Mouse (Mus musculus) forebrain, embryonic 12.5 days (tissue): ENCODE results near the gene Scarb1. TPM values are rescaled to one million over a fixed set of nuclear protein-coding genes. Genes with fewer than 3 reads are reported as not detected.

Experiments used
- ATAC-seq: fragments of 200-750 bp; cut with Nextera tagmentation; 2 replicates; pipeline ENCODE4 v1.8.0; 2017; ENCODE audit warnings: moderate TSS enrichment; ENCODE audit not compliant: low FRiP score
- H3K27ac ChIP-seq: fragments of 300-500 bp; sonication (generic); 2 replicates; pipeline ENCODE4 v1.5.1; 2016; ENCODE audit warnings: mild to moderate bottlenecking
- H3K27me3 ChIP-seq: fragments of 300-500 bp; sonication (generic); 2 replicates; pipeline ENCODE4 v1.6.1; 2016; ENCODE audit warnings: mild to moderate bottlenecking
- H3K36me3 ChIP-seq: fragments of 300-500 bp; sonication (generic); replicated peaks from 2 replicates; pipeline ENCODE4 v1.6.1; 2016; ENCODE audit warnings: mild to moderate bottlenecking
- H3K4me1 ChIP-seq: fragments of 300-500 bp; sonication (generic); 2 replicates; pipeline ENCODE4 v1.6.1; 2016
- H3K4me2 ChIP-seq: fragments of 300-500 bp; sonication (generic); 2 replicates; pipeline ENCODE4 v1.6.1; 2016; ENCODE audit warnings: mild to moderate bottlenecking, moderate library complexity
- H3K4me3 ChIP-seq: fragments of 300-500 bp; sonication (generic); replicated peaks from 2 replicates; pipeline ENCODE4 v1.5.1; 2016; ENCODE audit warnings: mild to moderate bottlenecking
- H3K9ac ChIP-seq: fragments of 300-500 bp; sonication (generic); 2 replicates; pipeline ENCODE4 v1.6.1; 2016; ENCODE audit warnings: mild to moderate bottlenecking
- H3K9me3 ChIP-seq: fragments of 300-500 bp; sonication (generic); 2 replicates; pipeline ENCODE4 v1.6.1; 2016
- WGBS: fragments of 180-500 bp; shearing (Covaris S2); methylation state at CpG from one replicate; pipeline ENCODE4 v1.1.7; 2016; 5-methylcytosine and 5-hydroxymethylcytosine counted together
- polyA plus RNA-seq: library from polyadenylated mRNA; unstranded; fragments of >200 nt; fragmentation: Nextera tagmentation; extraction: Ambion mirVana; gene quantifications from 2 replicates; pipeline ENCODE4 v1.2.1, GENCODE M21; 2016

Scarb1 gene
- polyA plus RNA-seq, 1 experiment from 2014 or later: 38.7 TPM

GRCm38 (mm10) chr5:125381954-125382672 lies 41.2 kb upstream of the Scarb1 start:
- no peak for ATAC-seq
- no peak overlapping the region for H3K4me3 ChIP-seq
- H3K4me1 ChIP-seq: peaks cover 10% of the 10 kb centered on the region
- no peak overlapping the region for H3K9ac ChIP-seq
- H3K4me2 ChIP-seq: no peak overlapping the region
- H3K27ac ChIP-seq: no peak overlapping the region
- H3K36me3 ChIP-seq: peaks cover 21% of the 10 kb centered on the region
- H3K27me3 ChIP-seq: no peaks in the 10 kb centered on the region
- no peaks in the 10 kb centered on the region for H3K9me3 ChIP-seq
- WGBS: 88% methylated on average over 5 of the region's 5 CpGs

GRCm38 (mm10) chr5:125378919-125379318 lies 38.0 kb upstream of the Scarb1 start:
- H3K4me3 ChIP-seq: no peak overlapping the region
- H3K36me3 ChIP-seq: no peaks in the 10 kb centered on the region
- no peaks in the 10 kb centered on the region for H3K4me1 ChIP-seq
- H3K9me3 ChIP-seq: no peaks in the 10 kb centered on the region
- 86% methylated on average over 5 of the region's 5 CpGs for WGBS
- H3K9ac ChIP-seq: no peak overlapping the region
- no peaks in the 10 kb centered on the region for H3K27me3 ChIP-seq
- H3K4me2 ChIP-seq: no peak overlapping the region
- no peak for ATAC-seq
- no peak overlapping the region for H3K27ac ChIP-seq

- H3K9me3 ChIP-seq: no peaks in the 10 kb centered on the region
- H3K9ac ChIP-seq: no peak overlapping the region
- H3K4me2 ChIP-seq: no peak overlapping the region
- ATAC-seq: no peak
- 71% methylated on average over 7 of the region's 7 CpGs for WGBS
- H3K4me1 ChIP-seq: no peaks in the 10 kb centered on the region
- no peak overlapping the region for H3K4me3 ChIP-seq
- no peaks in the 10 kb centered on the region for H3K36me3 ChIP-seq
- no peaks in the 10 kb centered on the region for H3K27me3 ChIP-seq
- H3K27ac ChIP-seq: no peak overlapping the region
Measured at GRCm38 (mm10) chr5:125377214-125377613, 36.3 kb upstream of the Scarb1 start.

- Histone ChIP-seq H3K27me3 (no peaks in the 10 kb centered on the region), H3K4me1 (no peaks in the 10 kb centered on the region), H3K36me3 (no peaks in the 10 kb centered on the region), H3K4me2 (no peak overlapping the region), H3K9ac (no peak overlapping the region), H3K9me3 (no peaks in the 10 kb centered on the region), H3K4me3 (no peak overlapping the region), H3K27ac (no peak overlapping the region)
- WGBS: 86% methylated on average over 2 of the region's 2 CpGs
- no peak for ATAC-seq
Measured at GRCm38 (mm10) chr5:125375871-125376270, 35.0 kb upstream of the Scarb1 start.

- H3K9ac ChIP-seq: no peak overlapping the region
- H3K4me3 ChIP-seq: no peak overlapping the region
- H3K4me1 ChIP-seq: no peaks in the 10 kb centered on the region
- 88% methylated on average over 4 of the region's 4 CpGs for WGBS
- H3K27me3 ChIP-seq: no peaks in the 10 kb centered on the region
- H3K4me2 ChIP-seq: no peak overlapping the region
- H3K9me3 ChIP-seq: no peaks in the 10 kb centered on the region
- H3K36me3 ChIP-seq: no peaks in the 10 kb centered on the region
- no peak for ATAC-seq
- H3K27ac ChIP-seq: no peak overlapping the region
Measured at GRCm38 (mm10) chr5:125372027-125372426, 31.1 kb upstream of the Scarb1 start.

- ATAC-seq: no peak
- Histone ChIP-seq H3K4me2 (no peak overlapping the region), H3K9me3 (no peaks in the 10 kb centered on the region), H3K27me3 (no peaks in the 10 kb centered on the region), H3K9ac (no peak overlapping the region), H3K27ac (no peak overlapping the region), H3K4me1 (no peaks in the 10 kb centered on the region), H3K4me3 (no peak overlapping the region), H3K36me3 (no peaks in the 10 kb centered on the region)
- 78% methylated on average over 7 of the region's 7 CpGs for WGBS
Measured at GRCm38 (mm10) chr5:125370950-125371693, 30.2 kb upstream of the Scarb1 start.

- Histone ChIP-seq H3K27me3 (no peaks in the 10 kb centered on the region), H3K9me3 (peaks cover 7% of the 10 kb centered on the region; the same call in 1 of the 2 replicates), H3K4me1 (no peaks in the 10 kb centered on the region), H3K4me2 (no peak overlapping the region), H3K27ac (no peak overlapping the region), H3K9ac (no peak overlapping the region), H3K36me3 (no peaks in the 10 kb centered on the region), H3K4me3 (no peak overlapping the region)
- 4% methylated on average over 4 of the region's 4 CpGs for WGBS
- ATAC-seq: no peak
Measured at GRCm38 (mm10) chr5:125368568-125368967, 27.7 kb upstream of the Scarb1 start.

GRCm38 (mm10) chr5:125368156-125368555 lies 27.3 kb upstream of the Scarb1 start:
- no peaks in the 10 kb centered on the region for H3K36me3 ChIP-seq
- H3K9me3 ChIP-seq: peaks cover 7% of the 10 kb centered on the region; the same call in 1 of the 2 replicates
- no peak for ATAC-seq
- 71% methylated on average over 5 of the region's 5 CpGs for WGBS
- H3K4me3 ChIP-seq: no peak overlapping the region
- no peaks in the 10 kb centered on the region for H3K27me3 ChIP-seq
- no peaks in the 10 kb centered on the region for H3K4me1 ChIP-seq
- no peak overlapping the region for H3K9ac ChIP-seq
- H3K4me2 ChIP-seq: no peak overlapping the region
- H3K27ac ChIP-seq: no peak overlapping the region

GRCm38 (mm10) chr5:125364851-125365429 lies 24.0 kb upstream of the Scarb1 start:
- Histone ChIP-seq H3K9me3 (peaks cover 7% of the 10 kb centered on the region; the same call in 1 of the 2 replicates), H3K4me3 (no peak overlapping the region), H3K4me1 (no peaks in the 10 kb centered on the region), H3K4me2 (no peak overlapping the region), H3K9ac (no peak overlapping the region), H3K27me3 (no peaks in the 10 kb centered on the region), H3K27ac (no peak overlapping the region), H3K36me3 (no peaks in the 10 kb centered on the region)
- no peak for ATAC-seq
- WGBS: 78% methylated on average over 4 of the region's 4 CpGs

GRCm38 (mm10) chr5:125363894-125364293 lies 23.0 kb upstream of the Scarb1 start:
- H3K9ac ChIP-seq: no peak overlapping the region
- 88% methylated on average over 7 of the region's 7 CpGs for WGBS
- ATAC-seq: no peak
- no peak overlapping the region for H3K4me2 ChIP-seq
- H3K27ac ChIP-seq: no peak overlapping the region
- H3K9me3 ChIP-seq: peaks cover 7% of the 10 kb centered on the region; the same call in 1 of the 2 replicates
- no peaks in the 10 kb centered on the region for H3K4me1 ChIP-seq
- no peaks in the 10 kb centered on the region for H3K36me3 ChIP-seq
- H3K4me3 ChIP-seq: no peak overlapping the region
- no peaks in the 10 kb centered on the region for H3K27me3 ChIP-seq

- Histone ChIP-seq H3K4me3 (no peak overlapping the region), H3K27ac (no peak overlapping the region), H3K9me3 (peaks cover 7% of the 10 kb centered on the region; the same call in 1 of the 2 replicates), H3K4me1 (no peaks in the 10 kb centered on the region), H3K4me2 (no peak overlapping the region), H3K9ac (no peak overlapping the region), H3K36me3 (no peaks in the 10 kb centered on the region), H3K27me3 (no peaks in the 10 kb centered on the region)
- 67% methylated on average over 16 of the region's 16 CpGs for WGBS
- ATAC-seq: no peak
Measured at GRCm38 (mm10) chr5:125360981-125361510, 20.2 kb upstream of the Scarb1 start.

- Histone ChIP-seq H3K27ac (no peak overlapping the region), H3K4me3 (no peak overlapping the region), H3K4me2 (no peak overlapping the region), H3K4me1 (no peaks in the 10 kb centered on the region), H3K27me3 (no peaks in the 10 kb centered on the region), H3K36me3 (no peaks in the 10 kb centered on the region), H3K9me3 (peaks cover 7% of the 10 kb centered on the region; the same call in 1 of the 2 replicates), H3K9ac (no peak overlapping the region)
- no peak for ATAC-seq
- 57% methylated on average over 9 of the region's 9 CpGs for WGBS
Measured at GRCm38 (mm10) chr5:125360566-125360965, 19.7 kb upstream of the Scarb1 start.
